Mouse (Mus musculus) liver, embryonic 16.5 days (tissue): Measurements from ENCODE around the gene Cln6. TPM values are rescaled to one million over a fixed set of nuclear protein-coding genes. Genes with fewer than 3 reads are reported as not detected.

ENCODE experiments used
- polyA plus RNA-seq: library from polyadenylated mRNA; unstranded; fragments of >200 nt; fragmentation: Nextera tagmentation; extraction: Ambion mirVana; gene quantifications from 2 replicates; pipeline ENCODE4 v1.2.1, GENCODE M21; 2015

Gene Cln6
- polyA plus RNA-seq, 1 experiment from 2014 or later, result 13.2 TPM

Other genes with a start within 250 kb of the Cln6 start
- gene Itga11, start 161.0 kb upstream of the Cln6 start, polyA plus RNA-seq, result 0.12 TPM in 2 replicates
- gene Fem1b, start 26.9 kb upstream of the Cln6 start, polyA plus RNA-seq, result 8.0 and 8.4 TPM in 2 replicates
- gene Calml4, start 19.3 kb downstream of the Cln6 start, polyA plus RNA-seq, result 1.9 and 4.0 TPM in 2 replicates
- gene Pias1, start 149.1 kb downstream of the Cln6 start, polyA plus RNA-seq, result 27.0 and 28.5 TPM in 2 replicates